Mouse (Mus musculus): Measurements from ENCODE around the gene Phb. TPM values are rescaled to one million over a fixed set of nuclear protein-coding genes. Genes with fewer than 3 reads are reported as not detected.

Gene Phb
- polyA plus RNA-seq (2012) = 43.0 and 51.4 TPM in 2 replicates

- no peak for TF ChIP-seq GATA1 (IDR thresholded peaks at IDR 0.05; ENCODE audit: low read length)
These were observed at the start of gene Phb for GRCm38 (mm10) chr11:95666529-95667149. Phb (plus strand) TSS chr11:95666957.

GRCm38 (mm10) chr11:95617785-95618465 is 48.8 kb upstream of the Phb start:
- no peak for TF ChIP-seq GATA1 (IDR thresholded peaks at IDR 0.05; ENCODE audit: low read length)

- TF ChIP-seq GATA1 (IDR thresholded peaks at IDR 0.05; ENCODE audit: low read length) = no peak
These were observed 47.7 kb upstream of the Phb start for GRCm38 (mm10) chr11:95619081-95619480.

- no peak for TF ChIP-seq GATA1 (IDR thresholded peaks at IDR 0.05; ENCODE audit: low read length)
These were observed 46.8 kb upstream of the Phb start for GRCm38 (mm10) chr11:95619886-95620444.

- TF ChIP-seq GATA1 (IDR thresholded peaks at IDR 0.05; ENCODE audit: low read length) = no peak
These were observed 45.7 kb upstream of the Phb start for GRCm38 (mm10) chr11:95621010-95621409.

GRCm38 (mm10) chr11:95621541-95622130 is 45.1 kb upstream of the Phb start:
- TF ChIP-seq GATA1 (IDR thresholded peaks at IDR 0.05; ENCODE audit: low read length) = no peak

GRCm38 (mm10) chr11:95622426-95622825 is 44.3 kb upstream of the Phb start:
- no peak for TF ChIP-seq GATA1 (IDR thresholded peaks at IDR 0.05; ENCODE audit: low read length)

GRCm38 (mm10) chr11:95630558-95630957 is 36.2 kb upstream of the Phb start:
- no peak for TF ChIP-seq GATA1 (IDR thresholded peaks at IDR 0.05; ENCODE audit: low read length)

- TF ChIP-seq GATA1 (IDR thresholded peaks at IDR 0.05; ENCODE audit: low read length) = no peak
These were observed 35.5 kb upstream of the Phb start for GRCm38 (mm10) chr11:95631301-95631700.

- no peak for TF ChIP-seq GATA1 (IDR thresholded peaks at IDR 0.05; ENCODE audit: low read length)
These were observed 34.3 kb upstream of the Phb start for GRCm38 (mm10) chr11:95632474-95632873.

- no peak for TF ChIP-seq GATA1 (IDR thresholded peaks at IDR 0.05; ENCODE audit: low read length)
These were observed 33.2 kb upstream of the Phb start for GRCm38 (mm10) chr11:95633512-95634000.

GRCm38 (mm10) chr11:95635030-95635429 is 31.7 kb upstream of the Phb start:
- no peak for TF ChIP-seq GATA1 (IDR thresholded peaks at IDR 0.05; ENCODE audit: low read length)

- TF ChIP-seq GATA1 (IDR thresholded peaks at IDR 0.05; ENCODE audit: low read length) = no peak
These were observed 26.0 kb upstream of the Phb start for GRCm38 (mm10) chr11:95640751-95641150.

GRCm38 (mm10) chr11:95642534-95643280 is 24.1 kb upstream of the Phb start:
- no peak for TF ChIP-seq GATA1 (IDR thresholded peaks at IDR 0.05; ENCODE audit: low read length)

- TF ChIP-seq GATA1 (IDR thresholded peaks at IDR 0.05; ENCODE audit: low read length) = no peak
These were observed 22.9 kb upstream of the Phb start for GRCm38 (mm10) chr11:95643856-95644255.

GRCm38 (mm10) chr11:95644381-95644780 is 22.4 kb upstream of the Phb start:
- TF ChIP-seq GATA1 (IDR thresholded peaks at IDR 0.05; ENCODE audit: low read length) = no peak

Measured in G1E-ER4 (cell line).